Mouse (Mus musculus) ovary, postnatal 36 days (tissue): ENCODE results near the gene Ror1.

ENCODE experiments used
- DNase-seq: peaks from one replicate; pipeline ENCODE4 v3.0.0; 2022; ENCODE audit warnings: low spot score, mixed read lengths

Ror1 gene

DNA sequence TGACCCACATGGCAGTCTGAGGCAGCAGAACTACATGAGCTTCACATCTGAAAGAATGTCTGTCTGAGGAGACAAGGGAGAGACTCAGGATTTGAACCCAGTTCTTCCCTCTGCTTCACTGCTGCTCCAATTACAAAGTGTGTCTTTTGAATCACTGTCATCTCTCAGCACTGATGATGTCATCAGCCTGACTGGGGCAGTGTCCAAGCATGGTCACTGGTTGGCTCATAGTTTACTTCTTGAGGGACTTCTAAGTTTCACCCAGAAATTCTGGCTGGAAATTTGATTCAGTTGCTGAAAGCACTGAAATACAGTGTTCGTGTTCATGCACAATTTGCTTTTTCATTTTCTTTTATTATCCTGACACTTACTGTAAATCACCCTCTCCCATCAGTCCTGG, 219.5 kb downstream of the Ror1 start:
- DNase-seq = no peak

DNA sequence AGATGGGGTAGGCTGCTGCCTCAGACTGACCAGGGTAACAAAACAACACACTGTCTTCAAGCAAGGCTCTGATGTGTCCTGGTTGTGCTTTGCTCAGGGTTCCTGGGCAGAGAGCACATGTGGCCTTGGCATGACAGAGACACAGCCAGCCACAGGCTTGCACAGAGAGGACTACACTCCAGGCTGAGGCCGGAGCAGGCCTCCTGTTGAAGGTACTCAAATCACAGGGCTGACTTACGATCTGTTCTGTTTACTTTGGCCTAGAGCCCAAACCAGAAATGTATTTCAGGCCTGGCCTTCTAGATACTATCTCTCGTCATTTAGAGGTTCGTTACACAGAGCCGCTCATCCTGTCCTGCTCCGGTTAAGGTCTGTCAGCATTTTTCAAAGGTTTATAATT, 226.2 kb downstream of the Ror1 start:
- DNase-seq = peak; percentile 27

DNA sequence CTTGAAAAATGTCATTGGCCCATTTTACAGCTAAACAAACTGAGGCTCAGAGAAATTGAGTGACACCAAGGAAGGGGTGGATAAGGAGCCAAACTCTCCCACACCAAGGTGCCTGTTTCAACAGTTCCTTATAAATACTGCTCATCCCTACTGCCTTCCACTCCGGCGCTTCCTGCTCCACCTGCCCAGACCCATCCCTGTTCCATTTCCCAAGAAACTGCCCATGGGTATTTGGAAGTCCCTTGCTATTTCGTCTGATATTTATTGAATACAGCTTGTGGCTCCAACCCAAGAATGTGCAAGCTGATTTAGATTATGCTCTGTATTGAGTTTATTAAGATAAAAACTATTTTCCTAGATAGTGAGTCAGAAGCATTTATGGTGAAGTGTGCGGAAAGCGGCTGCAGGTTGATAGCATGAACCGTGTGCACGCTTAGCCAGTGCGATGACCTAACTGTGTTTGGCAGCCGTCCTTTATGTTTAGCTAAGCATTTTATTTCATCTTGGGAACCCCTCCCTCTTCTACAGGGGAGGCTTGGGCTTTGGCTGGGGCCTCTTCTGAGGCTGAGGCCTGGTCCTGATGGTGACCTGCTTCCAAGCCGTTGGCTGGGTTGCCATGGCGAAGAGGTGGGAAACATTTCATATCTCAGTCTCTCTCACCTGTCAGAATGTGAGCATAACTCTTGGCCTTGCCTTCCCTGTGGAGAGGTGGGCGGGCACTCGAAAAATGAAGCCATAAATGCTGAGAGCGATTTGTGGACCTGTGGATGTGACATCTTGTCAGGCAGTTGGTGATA, 229.3 kb downstream of the Ror1 start:
- DNase-seq = no peak

DNA sequence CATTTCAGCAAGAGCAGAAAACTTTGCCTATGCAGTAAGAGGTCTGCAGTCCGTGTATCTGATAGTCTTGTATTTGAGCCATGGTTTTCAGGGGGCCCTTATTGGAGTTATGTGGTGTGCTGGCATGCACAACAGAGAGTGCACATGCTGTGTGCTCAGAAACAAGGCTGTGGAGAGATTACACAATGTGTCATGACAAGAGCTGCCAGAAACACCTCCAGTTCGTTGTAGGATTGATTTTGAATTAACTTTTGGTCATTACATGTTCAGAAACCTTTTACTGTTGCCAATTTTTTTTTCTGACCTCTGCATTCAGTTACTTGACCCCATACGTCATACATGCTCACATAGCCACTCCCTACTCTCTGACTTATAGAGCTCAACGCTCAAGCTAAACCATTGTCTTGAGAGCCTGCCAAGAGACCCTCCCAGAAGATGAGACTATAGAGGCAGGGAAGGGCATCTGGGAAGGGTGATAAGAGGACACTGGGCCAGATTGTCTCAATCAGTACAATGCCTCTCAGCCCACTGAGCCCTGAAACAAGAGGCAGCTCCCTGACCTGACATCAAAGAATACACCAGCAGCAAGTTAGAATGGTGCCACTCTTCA, 232.9 kb downstream of the Ror1 start:
- no peak for DNase-seq

DNA sequence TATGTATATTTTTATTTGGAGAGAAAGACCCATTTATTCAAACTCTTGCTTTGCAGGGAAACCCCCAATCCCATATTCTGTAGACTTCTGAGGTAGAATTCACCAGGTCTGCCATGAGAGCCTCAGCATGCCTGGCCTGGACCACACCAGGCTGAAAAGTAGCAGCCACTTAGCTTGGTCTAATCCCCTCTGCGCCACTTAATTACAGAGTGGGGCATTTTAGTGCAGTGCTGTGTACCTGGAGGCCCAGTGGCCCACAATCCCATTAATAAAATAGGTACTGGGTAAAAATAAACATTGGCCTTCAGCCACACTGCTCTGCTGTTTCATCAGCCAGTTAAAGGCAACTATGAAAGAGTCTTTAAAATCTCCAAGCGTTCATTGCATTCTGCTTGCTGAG, 239.6 kb downstream of the Ror1 start:
- no peak for DNase-seq

DNA sequence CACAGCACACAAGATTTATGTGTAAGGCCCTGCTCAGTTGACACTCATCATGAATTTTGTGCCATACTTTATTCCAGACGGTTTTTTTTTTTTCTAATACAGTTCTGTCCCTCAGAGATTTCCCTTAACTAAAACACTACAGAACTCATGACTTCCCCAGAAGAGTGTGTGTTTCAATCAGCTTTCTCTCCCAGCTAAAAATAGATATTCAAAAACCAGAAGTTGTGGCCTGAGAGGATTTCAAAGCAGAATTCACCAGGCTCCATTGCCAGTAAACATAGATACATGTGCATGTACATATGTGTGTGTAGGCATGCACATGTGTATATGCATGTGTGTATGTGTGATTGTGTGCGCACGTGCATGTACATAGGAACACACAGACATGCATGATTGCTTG, 252.2 kb downstream of the Ror1 start:
- DNase-seq = no peak

DNA sequence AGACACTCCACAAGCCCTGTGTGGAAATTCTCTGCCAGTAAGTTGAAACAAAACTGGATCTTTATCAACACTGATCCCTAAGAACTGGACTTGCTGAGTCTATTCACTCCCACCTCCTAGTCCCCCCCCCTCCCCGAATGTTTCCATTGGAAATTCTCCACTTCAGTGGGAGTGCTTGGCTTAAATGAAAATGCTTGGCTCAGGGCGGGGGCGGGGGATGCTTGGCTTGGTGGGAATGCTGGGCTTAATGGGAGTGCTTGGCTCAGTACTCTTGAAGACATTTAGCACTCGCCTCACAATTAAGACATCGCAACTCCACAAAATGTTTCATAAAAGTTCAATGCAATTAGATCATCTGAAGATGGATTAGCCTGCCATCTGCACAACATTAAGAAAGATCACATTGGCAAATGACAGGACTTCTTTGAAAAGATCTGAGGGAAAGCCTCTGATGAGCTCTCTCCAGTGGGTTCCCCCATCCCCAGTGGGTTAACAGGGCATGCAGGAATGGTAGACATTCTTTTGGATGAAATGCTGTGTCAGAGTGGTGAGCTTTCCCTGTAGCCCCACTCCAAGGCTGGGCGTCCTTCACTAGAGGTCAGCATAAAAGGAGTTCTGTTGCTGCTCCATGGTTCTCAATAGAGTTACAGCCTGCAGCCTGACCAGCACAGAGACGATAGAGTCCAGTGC, 254.7 kb downstream of the Ror1 start:
- DNase-seq = peak; percentile 8

DNA sequence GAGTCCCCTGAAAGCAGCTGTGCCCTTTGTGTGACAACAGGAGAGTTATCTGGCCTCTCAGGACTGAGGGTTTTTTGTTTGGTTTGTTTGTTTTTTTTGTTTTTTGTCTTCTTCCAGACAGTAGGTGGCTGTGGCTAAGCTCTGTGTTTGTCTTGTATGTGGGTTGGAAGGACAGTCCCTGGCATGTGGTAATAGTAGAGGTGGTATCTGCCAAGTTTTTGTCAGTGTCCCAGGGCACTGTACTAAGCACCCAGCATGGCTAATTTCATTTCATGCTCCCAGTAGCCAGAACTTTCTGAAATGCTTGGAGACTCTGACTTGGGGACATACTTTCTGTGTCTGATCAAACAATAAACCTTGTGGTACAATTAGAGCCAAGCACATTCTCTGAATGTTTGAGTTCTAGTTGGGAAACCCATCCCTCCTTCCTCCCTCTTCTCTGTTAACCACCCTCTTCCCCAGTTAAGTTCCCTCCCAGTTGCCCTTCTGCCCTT, 256.3 kb downstream of the Ror1 start:
- no peak for DNase-seq

DNA sequence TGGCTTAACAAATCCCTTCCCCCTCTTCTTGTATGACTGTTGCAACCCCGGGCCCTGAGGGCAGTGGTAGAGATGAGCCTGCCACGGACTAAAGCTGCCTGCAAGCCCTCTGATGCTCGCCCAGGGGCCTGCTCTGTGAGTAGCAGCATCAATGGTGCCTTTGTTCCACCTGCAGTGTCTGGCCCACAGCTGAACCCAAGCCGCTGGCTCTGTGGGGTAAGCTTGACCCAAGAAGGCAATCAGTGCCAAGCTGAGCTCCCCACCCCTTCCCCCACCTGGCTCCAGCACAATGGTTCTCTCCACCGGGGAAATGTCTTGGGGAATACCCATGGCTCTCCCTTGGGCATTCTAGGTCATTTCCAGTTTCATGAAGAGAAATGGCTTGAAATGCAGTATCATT, 260.0 kb downstream of the Ror1 start:
- DNase-seq = no peak

DNA sequence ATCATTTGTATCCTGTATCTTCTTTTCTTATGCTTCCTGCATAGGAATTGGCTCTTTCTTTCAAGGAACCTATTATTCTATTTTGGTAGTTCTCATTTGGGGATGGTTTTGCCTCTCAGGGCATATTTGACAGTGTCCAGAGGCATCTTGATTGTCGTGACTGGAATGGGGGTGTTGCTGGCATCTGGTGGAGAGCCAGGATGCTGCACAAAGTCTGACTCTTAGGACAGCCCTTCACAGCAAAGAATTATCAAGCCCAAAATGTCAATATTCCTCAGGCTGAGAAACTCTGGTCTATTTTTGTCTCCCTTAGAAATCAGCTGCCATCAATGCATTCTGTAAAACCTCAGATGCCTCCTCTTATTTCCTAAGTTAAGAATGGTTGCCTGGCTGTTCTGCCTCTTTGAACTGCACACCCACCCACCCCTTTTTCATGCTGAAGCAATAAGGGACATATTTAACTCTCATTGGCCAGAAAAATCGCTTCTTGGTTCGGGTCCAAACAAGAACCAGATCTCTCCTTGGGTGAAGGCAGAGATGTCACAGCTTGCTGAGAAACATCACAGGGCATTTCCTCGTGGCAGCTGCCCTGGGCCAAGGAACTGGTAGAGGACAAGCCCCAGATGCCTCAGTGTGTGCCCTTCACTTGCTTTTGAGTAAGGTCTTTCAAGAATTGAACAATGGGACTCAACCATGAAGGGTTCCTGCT, 262.4 kb downstream of the Ror1 start:
- no peak for DNase-seq

DNA sequence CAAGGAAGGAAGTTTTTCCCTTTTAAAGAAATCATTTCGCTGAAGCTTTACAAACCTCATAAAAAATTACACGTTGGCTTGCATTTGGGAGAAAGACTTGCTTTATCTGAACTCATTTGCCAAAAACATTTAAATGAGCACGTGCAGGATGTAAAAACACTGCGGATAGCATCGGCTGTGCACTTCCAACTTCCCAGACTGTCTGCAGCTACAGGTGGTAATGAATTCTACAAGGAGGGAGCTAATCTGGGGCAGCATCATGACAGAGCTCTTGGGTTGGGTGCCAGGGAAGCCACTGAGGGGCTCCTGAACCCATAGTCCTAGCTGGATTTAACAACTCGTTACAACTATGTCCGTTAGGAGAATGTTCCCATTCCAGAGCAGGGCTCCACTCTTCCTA, 268.1 kb downstream of the Ror1 start:
- DNase-seq = no peak

DNA sequence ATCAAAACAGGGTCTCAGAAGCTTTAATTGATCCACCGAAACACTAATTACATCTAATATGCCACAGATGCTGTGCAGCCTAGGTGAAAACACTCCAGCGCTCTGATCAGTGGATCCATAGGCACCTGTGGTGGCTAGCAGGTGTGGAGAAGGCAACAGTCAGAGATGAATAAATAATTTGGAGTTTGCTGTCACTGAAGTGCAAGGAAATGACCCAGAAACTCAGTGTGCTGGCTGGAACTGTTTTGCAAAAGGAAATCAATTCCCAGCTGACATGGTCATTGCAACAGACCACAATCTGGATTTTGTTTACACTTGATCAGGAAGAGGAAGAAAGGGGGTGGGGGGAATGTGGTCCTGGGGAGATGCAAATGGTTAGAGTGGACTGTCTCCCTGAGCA, 273.1 kb downstream of the Ror1 start:
- no peak for DNase-seq

DNA sequence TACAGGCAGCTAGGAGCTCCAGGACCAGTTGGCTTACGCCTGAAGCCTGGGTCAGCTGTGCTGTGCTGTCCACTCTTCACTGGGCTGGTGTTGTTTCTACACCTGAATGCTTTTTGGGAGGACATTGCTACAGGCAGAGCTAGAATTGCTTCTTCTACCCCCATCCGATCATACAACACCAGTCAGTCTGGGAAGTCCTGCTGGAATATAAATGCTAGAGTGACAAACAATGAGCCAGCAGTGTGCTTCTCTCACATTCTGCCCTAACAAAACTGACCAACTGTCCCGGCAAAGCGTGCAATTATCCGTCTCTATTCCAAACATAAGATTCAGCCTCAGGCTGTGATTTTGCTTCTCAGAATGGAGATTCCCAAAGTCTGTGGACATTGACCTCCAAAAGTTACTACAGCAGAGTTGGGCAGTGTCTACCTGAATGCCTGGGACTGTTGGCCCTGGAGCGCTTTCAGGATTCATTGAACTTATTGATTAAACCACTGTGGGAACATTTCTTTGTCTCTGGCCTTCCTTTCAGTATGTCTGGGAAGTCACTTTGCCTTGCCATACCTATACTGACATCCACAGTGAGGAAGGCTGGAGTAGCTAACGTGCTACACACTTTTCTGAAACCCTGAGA, 274.1 kb downstream of the Ror1 start:
- DNase-seq = no peak

DNA sequence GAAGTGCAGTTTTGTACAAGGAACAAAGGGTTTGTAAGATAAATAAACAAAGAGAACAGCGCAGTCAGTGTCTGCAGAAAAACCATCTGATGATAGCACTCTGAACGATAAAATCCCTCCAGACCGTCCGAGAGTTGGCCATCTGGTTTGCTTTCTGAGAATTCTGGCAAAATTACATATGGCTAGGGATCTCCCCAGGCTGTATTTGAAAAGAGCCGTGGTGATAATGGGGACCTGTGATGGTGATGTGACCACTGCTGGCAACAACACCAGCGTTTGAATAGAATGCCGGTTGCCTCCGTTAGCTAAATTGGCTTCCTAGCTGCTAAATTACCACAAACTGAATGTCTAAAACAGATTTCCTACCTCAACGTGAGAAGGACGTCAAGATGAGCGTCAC, 277.2 kb downstream of the Ror1 start:
- DNase-seq = no peak

DNA sequence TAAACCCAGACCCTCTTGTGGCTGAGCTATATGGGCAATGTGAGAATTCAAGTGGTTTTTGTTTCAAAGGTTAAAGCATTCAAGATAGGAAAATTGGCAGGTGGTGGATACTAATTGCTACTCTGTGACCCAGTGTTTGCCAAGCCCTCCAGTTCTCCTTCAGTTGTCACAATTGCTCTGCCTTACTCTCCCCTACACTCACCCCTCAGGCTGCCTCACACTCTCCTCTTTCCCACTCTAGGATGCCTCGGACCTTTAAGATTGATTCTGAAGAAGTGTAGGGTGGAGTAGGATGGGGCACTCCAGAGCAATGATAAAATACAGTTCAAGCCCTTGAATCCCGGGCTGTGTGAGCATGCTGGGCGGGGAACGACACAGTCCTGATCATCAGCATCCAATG, 278.2 kb downstream of the Ror1 start:
- no peak for DNase-seq

DNA sequence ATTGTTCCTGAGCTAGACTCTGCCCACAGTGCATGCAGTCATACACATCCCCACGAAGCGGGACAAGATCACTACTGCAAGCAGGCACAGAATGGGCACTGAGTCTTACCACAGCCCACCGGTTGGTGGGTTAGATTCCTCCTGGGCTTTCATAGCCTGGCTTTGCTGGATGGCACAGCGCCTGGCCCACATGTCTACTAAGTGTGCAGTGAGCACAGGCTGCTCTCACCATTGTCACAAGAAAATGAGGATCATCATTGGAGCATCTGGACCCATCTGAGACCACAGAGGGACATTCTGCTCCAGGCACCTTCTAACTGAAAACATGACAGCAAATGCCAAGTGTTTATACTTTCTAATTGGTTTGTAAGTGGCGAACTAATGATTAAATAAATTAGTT, 279.7 kb downstream of the Ror1 start:
- DNase-seq = no peak

DNA sequence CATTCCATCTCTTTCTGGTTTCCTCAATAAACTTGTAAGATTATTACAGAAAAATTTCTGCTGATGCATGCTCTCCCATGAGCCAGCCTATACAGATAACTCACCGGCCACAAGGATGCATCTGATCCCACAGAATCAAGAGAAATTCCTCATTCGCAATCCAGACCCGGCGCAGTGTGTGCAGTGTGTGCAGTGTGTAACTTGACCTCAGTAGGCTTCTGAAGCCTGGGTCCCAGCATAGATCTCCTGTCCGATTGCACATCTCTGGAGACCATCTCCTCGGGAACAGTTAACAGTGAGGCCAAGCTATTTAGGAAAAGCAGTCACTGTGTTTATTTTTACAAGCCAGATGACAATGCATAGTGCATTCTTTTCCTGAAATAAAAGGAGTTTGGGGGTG, 280.6 kb downstream of the Ror1 start:
- no peak for DNase-seq

DNA sequence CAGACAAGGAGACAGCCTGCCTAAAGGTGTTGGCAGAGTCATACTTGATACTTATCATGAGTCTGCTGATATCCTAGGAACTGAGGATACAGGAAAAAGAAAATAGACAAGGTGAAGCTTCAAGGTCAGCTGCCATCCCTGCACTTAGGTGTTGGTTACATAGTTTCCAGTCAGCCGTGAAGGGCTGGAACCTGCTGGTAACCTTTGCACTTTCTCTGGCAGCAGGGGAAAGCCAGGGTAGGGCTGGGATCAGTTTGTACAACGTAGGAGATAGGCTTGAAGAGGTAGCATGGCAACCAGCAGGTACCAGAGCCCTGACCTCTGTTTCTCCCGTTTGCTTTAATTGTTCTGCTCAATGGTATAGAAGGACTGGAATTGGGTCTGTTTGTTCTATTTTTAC, 281.6 kb downstream of the Ror1 start:
- no peak for DNase-seq

DNA sequence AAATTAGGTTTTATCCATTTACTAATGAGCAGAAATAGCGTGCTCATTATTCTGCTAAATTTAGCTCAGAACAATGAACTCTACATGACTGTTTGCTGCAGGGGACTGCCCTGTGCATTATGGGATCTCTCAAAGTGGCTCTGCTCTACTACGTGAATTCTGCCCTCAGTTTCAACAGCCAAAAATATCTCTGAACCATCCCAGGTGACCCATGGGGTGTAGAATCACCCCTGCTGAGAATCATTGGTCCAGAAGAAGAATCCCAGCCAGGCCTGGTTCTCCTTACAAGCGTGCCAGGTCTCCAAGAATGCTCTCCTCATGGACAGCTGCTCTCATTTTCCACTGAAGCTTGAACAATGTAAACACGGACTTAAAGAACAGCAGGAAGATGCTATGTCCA, 282.4 kb downstream of the Ror1 start:
- DNase-seq = no peak

DNA sequence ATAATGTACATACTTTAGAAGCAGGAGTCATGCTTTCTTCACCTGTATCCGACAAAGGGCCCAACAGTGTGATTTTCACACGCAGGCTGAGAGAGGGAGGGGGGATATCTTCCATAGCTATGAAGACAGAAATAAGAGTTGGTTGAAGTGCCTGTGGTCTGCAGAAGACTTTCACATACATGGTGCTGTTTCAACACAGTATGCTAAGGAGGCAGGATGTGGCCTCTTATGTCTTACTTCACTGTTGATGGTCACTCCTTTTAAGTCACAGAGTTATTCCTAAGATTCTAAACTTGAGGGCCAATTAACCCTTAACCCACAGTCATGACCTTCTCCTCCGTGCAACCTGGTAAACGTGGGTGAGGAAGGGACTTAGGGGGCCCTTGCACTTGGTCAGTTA, 286.2 kb downstream of the Ror1 start:
- no peak for DNase-seq

DNA sequence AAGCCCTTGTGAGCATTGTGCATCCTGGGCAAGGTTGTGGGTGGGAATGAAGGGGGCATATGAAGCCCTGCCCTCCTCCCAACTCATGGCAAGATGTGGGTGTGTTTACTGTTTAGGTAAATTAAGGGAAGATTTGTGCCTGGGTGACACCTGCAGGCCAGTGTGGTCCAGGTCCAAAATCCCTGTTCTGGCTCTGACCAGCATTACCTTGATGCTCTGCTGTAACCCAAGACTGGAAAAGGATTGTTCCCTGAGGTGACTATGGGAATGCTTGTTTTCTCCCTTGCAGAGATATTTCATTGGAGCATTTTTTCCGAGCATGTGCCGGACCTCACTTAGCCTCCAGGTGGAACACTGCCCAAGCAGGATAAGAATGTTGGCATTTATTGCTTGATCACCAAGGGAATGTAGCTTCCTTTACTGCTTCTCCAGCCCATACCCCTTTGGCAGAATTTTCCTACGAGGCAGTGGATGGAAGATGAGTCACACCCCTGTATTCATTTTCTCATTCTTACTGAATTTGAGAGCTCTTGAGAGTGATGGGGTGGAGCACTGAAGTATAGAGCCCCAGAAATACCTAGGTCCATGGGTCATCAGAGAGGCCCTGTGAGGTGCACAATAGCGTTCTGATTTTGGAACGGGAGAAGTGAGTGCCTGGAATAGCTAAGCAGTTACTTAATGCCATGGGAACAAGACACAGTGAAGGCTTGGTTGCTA, 290.8 kb downstream of the Ror1 start:
- no peak for DNase-seq

DNA sequence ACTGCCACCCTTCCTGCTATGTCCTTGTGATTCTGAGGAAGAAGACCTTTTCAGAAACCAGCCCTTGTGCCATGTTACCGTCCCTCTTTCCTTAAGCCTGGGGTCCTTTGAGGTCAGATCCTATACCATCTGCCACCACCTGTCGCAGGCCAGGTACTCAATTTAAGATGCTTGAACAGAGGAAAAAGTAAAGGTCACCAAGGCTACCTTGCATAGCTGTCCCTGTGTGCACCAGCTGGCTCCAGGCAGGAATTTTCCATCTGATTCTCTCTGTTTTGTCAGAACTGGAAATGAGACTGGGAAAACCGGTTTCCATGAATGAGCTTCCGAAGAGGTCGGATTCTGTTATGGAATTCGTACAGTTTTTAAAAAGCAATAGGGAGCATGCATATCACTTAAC, 294.8 kb downstream of the Ror1 start:
- no peak for DNase-seq
